Mouse (Mus musculus) CD4-positive naive resting alpha-beta T cell, adult 57 days (primary cell): ENCODE results near the gene Gm42420. TPM values are rescaled to one million over a fixed set of nuclear protein-coding genes. Genes with fewer than 3 reads are reported as not detected.

Experiments
- total RNA-seq: library from RNA; stranded (reverse); gene quantifications from one replicate; pipeline ENCODE4 v1.2.4, GENCODE M21; 2023

Gm42420 gene
- not detected for total RNA-seq

GRCm38 (mm10) chr6:39585517-39585916 lies at the start of gene Gm42420:
Gm42420 (plus strand) TSS chr6:39585753.

GRCm38 (mm10) chr6:39557723-39558261 lies 27.8 kb upstream of the Gm42420 start, which contains the start of gene Dennd2a:
Dennd2a (minus strand) TSS chr6:39557867.

DNA sequence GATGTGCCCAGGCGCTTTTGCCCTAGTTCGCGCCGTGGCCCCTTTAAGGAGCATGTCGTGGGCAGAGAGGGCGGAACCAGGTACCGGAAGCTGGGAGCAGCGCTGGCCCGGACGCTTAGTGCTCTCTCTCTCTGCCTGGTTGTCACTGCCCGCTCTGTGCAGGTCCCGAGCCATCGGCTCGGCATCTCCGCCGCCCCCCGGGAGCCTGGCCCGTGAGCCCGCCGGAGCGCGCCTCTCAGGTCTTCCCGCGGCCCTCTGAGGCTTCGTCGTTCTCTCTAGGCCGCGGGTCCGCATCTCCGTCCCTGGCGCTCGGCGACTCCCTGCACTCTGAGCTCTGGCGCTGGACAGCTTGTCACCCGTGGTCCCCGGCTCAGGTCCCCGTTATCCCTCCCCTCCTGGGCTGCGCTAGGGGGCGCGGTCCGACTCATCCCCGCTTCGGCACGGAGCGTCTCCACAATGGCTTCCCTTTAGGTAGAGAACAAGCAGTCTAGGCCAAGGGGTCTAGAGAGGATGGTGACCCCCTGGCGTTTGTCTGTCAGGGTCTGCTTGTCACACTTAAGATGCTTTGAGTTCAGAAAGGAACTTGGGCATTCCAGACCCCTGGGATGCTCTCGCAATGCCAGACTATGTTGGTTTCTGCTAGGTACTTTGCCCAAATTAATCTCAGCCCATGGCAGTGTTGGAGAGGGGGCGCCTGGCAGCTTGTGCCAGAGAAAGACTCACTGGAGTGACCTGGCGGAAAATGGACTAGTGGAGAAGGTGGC lies 11.6 kb upstream of the Gm42420 start, which contains the start of gene Adck2:
Gene Adck2 (plus strand): TSS at position 83 of the 764 bp plus-strand sequence.

GRCm38 (mm10) chr6:39592401-39593214 lies 7.1 kb downstream of the Gm42420 start, which contains the start of gene Ndufb2:
Ndufb2 (plus strand) TSS chr6:39592574.

Other genes with a start within 250 kb of the Gm42420 start
- gene Slc37a3, start 208.1 kb upstream of the Gm42420 start, total RNA-seq = 63.3 TPM
- 6.6 TPM for gene Rab19, start 204.6 kb upstream of the Gm42420 start, total RNA-seq
- 117 TPM for gene Mkrn1, start 165.3 kb upstream of the Gm42420 start, total RNA-seq
- gene Dennd2a, start 27.9 kb upstream of the Gm42420 start, total RNA-seq = 0.33 TPM
- gene Adck2, start 11.9 kb upstream of the Gm42420 start, total RNA-seq = 40.4 TPM
- 44.8 TPM for gene Ndufb2, start 6.8 kb downstream of the Gm42420 start, total RNA-seq
- 30.4 TPM for gene Braf, start 139.7 kb downstream of the Gm42420 start, total RNA-seq
- gene Mrps33, start 225.2 kb downstream of the Gm42420 start, total RNA-seq = 39.7 TPM